Mouse (Mus musculus) liver, embryonic 14.5 days (tissue): ENCODE results near the gene Rock2. TPM values are rescaled to one million over a fixed set of nuclear protein-coding genes. Genes with fewer than 3 reads are reported as not detected.
A peak's percentile ranks its signal among the peaks of the same experiment; 100 is the strongest.

Experiments
- ATAC-seq: fragments of 200-750 bp; cut with Nextera tagmentation; 2 replicates; pipeline ENCODE4 v1.8.0; 2017; ENCODE audit warnings: moderate number of reproducible peaks, mild to moderate bottlenecking, moderate library complexity; ENCODE audit not compliant: insufficient read depth
- DNase-seq, 3 experiments: peaks; one replicate each; pipeline ENCODE4 v3.0.0-alpha.2; 2012 to 2013; ENCODE audit warnings: low read depth in 3 of 3, low spot score in 3 of 3
- H3K27ac ChIP-seq: fragments of 300-500 bp; sonication (generic); 2 replicates; pipeline ENCODE4 v1.5.1; 2014; ENCODE audit warnings: moderate library complexity, mild to moderate bottlenecking, control low read depth, inconsistent platforms
- H3K27me3 ChIP-seq: fragments of 300-500 bp; sonication (generic); 2 replicates; pipeline ENCODE4 v1.6.1; 2014; ENCODE audit warnings: mild to moderate bottlenecking, low read length, moderate library complexity; ENCODE audit not compliant: control insufficient read depth, insufficient read depth
- H3K36me3 ChIP-seq: fragments of 300-500 bp; sonication (generic); replicated peaks from 2 replicates; pipeline ENCODE4 v1.6.1; 2014; ENCODE audit warnings: low read depth; ENCODE audit not compliant: control insufficient read depth, insufficient read depth
- H3K4me1 ChIP-seq, 2 experiments: fragments of 200-500 bp in 1 of 2; fragments of 300-500 bp in 1 of 2; sonication (generic) in 1 of 2; replicated peaks; 2 replicates each; pipeline ENCODE4 v1.6.1; 2012 to 2014; ENCODE audit warnings: antibody characterized with exemption in 1 of 2, inconsistent platforms in 1 of 2, low read length in 1 of 2; ENCODE audit not compliant: control insufficient read depth in 2 of 2, insufficient read depth in 2 of 2
- H3K4me2 ChIP-seq: fragments of 300-500 bp; sonication (generic); 2 replicates; pipeline ENCODE4 v1.6.1; 2014; ENCODE audit warnings: low read depth, mild to moderate bottlenecking, control low read depth, moderate library complexity
- H3K4me3 ChIP-seq, 2 experiments: fragments of 200-500 bp in 1 of 2; fragments of 300-500 bp in 1 of 2; sonication (generic) in 1 of 2; 2 replicates each; pipeline ENCODE4 v1.5.1; 2012 to 2014; ENCODE audit warnings: low read depth in 2 of 2, low read length in 2 of 2, mild to moderate bottlenecking in 2 of 2, control low read depth in 1 of 2, inconsistent platforms in 1 of 2, moderate library complexity in 1 of 2; ENCODE audit not compliant: insufficient read depth in 1 of 2
- H3K9ac ChIP-seq: fragments of 300-500 bp; sonication (generic); replicated peaks from 2 replicates; pipeline ENCODE4 v1.6.1; 2014; ENCODE audit warnings: mild to moderate bottlenecking, control low read depth, moderate library complexity
- H3K9me3 ChIP-seq: fragments of 300-500 bp; sonication (generic); 2 replicates; pipeline ENCODE4 v1.6.1; 2016; ENCODE audit warnings: low read length, mixed read lengths; ENCODE audit not compliant: control insufficient read depth
- CTCF ChIP-seq: IDR thresholded peaks from 2 replicates; pipeline ENCODE4 v1.5.1; 2016; ENCODE audit warnings: antibody characterized with exemption, low read depth, control low read depth
- EP300 ChIP-seq: IDR thresholded peaks from 2 replicates; pipeline ENCODE4 v1.6.1; 2016; ENCODE audit warnings: antibody characterized with exemption, low read depth
- WGBS: fragments of 180-500 bp; shearing (Covaris S2); extraction: QIAGEN DNeasy Blood & Tissue Kit; methylation state at CpG from one replicate; pipeline ENCODE4 v1.1.7; 2014; ENCODE audit not compliant: insufficient replicate concordance; 5-methylcytosine and 5-hydroxymethylcytosine counted together
- polyA plus RNA-seq, 2 experiments: library from polyadenylated mRNA; depleted of rRNA in 1 of 2; stranded (reverse) in 1 of 2; unstranded in 1 of 2; fragments of >200 nt; fragmentation: Nextera tagmentation in 1 of 2; extraction: Ambion mirVana in 1 of 2; gene quantifications; 2 replicates each; pipeline versions ENCODE4 v1.2.1 to v1.2.3; 2012 to 2014

Rock2 gene
- polyA plus RNA-seq, 2 experiments: 5.1 to 5.7 TPM

DNA sequence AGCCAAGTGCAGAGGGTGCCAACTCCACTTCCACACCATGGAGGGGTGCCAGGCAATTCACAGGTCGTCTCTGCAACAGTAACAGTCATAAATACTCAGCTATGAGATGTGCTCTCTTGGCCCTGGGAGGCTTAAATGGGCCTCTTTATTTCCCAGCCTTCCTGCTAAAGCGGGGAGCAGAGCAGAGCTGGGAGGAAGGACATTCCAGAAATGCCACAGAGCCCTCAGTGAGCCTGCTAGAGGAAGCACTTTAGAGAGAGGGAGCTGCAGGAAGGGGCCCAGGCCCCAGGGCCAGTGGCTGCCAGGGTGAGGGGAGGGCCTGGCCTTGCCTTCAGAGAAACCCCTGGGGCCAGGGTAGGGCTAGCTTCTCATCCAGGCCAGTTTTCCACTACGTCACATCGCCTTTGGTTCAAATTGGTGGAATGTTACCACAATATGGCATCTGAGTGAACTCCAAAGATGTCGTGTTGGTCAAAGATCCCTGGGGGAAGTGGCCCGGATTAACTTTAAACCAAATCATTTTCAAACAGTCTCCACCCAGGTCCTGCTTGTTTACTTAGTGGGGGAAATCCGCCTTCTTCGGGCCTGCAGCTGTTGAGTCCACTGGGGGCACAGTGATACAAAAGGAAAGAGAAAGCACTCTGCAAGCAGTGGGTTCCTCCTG, 24.2 kb upstream of the Rock2 start:
- no peak overlapping the region for H3K4me2 ChIP-seq

GRCm38 (mm10) chr12:16872006-16872405, 22.7 kb upstream of the Rock2 start:
- Histone ChIP-seq H3K9me3 (no peaks in the 10 kb centered on the region), H3K4me2 (no peak overlapping the region), H3K27me3 (no peaks in the 10 kb centered on the region), H3K36me3 (no peaks in the 10 kb centered on the region), H3K4me3 (no peak overlapping the region), H3K4me1 (peaks cover 0 to 41% of the 10 kb centered on the region in 2 experiments; a peak in 3 of 4 replicates), H3K27ac (no peak overlapping the region), H3K9ac (no peak overlapping the region)
- TF ChIP-seq EP300 (no peak), CTCF (no peak)
- ATAC-seq: no peak
- DNase-seq: no peak
- 74% methylated on average over 1 of the region's 1 CpGs for WGBS

More for the DNA sequence above, 24.2 kb upstream of the Rock2 start:
- DNase-seq (no peak), ATAC-seq (peak; percentile 32)
- H3K9me3 ChIP-seq: no peaks in the 10 kb centered on the region
- no peaks in the 10 kb centered on the region for H3K36me3 ChIP-seq
- no peaks in the 10 kb centered on the region for H3K27me3 ChIP-seq
- H3K9ac ChIP-seq: no peak overlapping the region
- H3K4me3 ChIP-seq: no peak overlapping the region
- TF ChIP-seq CTCF (no peak), EP300 (no peak)
- peaks cover 0 to 39% of the 10 kb centered on the region in 2 experiments; a peak in 3 of 4 replicates for H3K4me1 ChIP-seq
- H3K27ac ChIP-seq: no peak overlapping the region
- WGBS: 37% methylated on average over 8 of the region's 8 CpGs

- Histone ChIP-seq H3K27me3 (no peaks in the 10 kb centered on the region), H3K27ac (no peak overlapping the region), H3K36me3 (no peaks in the 10 kb centered on the region), H3K4me1 (peaks cover 0 to 46% of the 10 kb centered on the region in 2 experiments; a peak in 3 of 4 replicates), H3K4me3 (no peak overlapping the region), H3K4me2 (no peak overlapping the region), H3K9ac (no peak overlapping the region), H3K9me3 (no peaks in the 10 kb centered on the region)
- WGBS: 34% methylated on average over 7 of the region's 7 CpGs
- no peak for TF ChIP-seq CTCF
- TF ChIP-seq EP300: no peak
- DNase-seq: no peak
- no peak for ATAC-seq
Observed at GRCm38 (mm10) chr12:16872926-16873464, 21.7 kb upstream of the Rock2 start.

DNA sequence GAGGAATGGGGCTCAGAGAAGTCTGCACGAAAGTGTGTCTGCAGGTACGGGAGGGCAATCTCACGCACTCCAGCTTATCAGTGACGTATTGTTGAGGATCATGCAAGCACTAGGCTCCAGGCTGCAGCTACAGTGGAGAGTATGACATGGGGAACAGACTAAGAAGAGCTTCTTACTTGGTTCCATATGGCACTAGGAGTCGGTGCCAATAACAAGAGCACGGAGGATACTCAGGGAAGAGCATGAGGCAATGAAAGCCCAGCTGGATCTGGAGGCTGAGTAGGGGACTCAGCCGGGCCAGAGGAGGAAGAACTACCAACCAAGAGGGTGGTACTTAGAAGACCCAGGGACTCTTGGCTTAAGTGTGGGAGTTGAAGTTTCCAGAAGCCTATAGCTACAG, 21.1 kb upstream of the Rock2 start:
- no peaks in the 10 kb centered on the region for H3K27me3 ChIP-seq
- no peak overlapping the region for H3K4me2 ChIP-seq
- H3K9ac ChIP-seq: no peak overlapping the region
- 62% methylated on average over 7 of the region's 7 CpGs for WGBS
- no peak for DNase-seq
- H3K4me3 ChIP-seq: no peak overlapping the region
- TF ChIP-seq CTCF: no peak
- TF ChIP-seq EP300: no peak
- H3K36me3 ChIP-seq: no peaks in the 10 kb centered on the region
- ATAC-seq: no peak
- H3K27ac ChIP-seq: no peak overlapping the region
- H3K9me3 ChIP-seq: no peaks in the 10 kb centered on the region
- H3K4me1 ChIP-seq: peaks cover 0 to 47% of the 10 kb centered on the region in 2 experiments; a peak in 3 of 4 replicates

- WGBS: 37% methylated on average over 2 of the region's 2 CpGs
Observed at GRCm38 (mm10) chr12:16874086-16874485, 20.6 kb upstream of the Rock2 start.

More at GRCm38 (mm10) chr12:16874086-16874485, 20.6 kb upstream of the Rock2 start:
- H3K27ac ChIP-seq: no peak overlapping the region
- H3K9me3 ChIP-seq: no peaks in the 10 kb centered on the region
- H3K4me3 ChIP-seq: no peak overlapping the region
- no peak for ATAC-seq
- H3K4me2 ChIP-seq: no peak overlapping the region
- no peaks in the 10 kb centered on the region for H3K36me3 ChIP-seq
- TF ChIP-seq CTCF (no peak), EP300 (no peak)
- no peak for DNase-seq
- no peaks in the 10 kb centered on the region for H3K27me3 ChIP-seq
- H3K4me1 ChIP-seq: peaks cover 0 to 43% of the 10 kb centered on the region in 2 experiments; a peak in 3 of 4 replicates
- H3K9ac ChIP-seq: no peak overlapping the region
